Mouse (Mus musculus): Measurements from ENCODE around the gene Marcks.

- TF ChIP-seq ZC3H11A (IDR thresholded peaks at IDR 0.05; ENCODE audit: borderline replicate concordance, low read depth, low read length) (no peak), HCFC1 (IDR thresholded peaks at IDR 0.05; ENCODE audit: borderline replicate concordance, insufficient read depth, low read length) (no peak), MAFK (IDR thresholded peaks at IDR 0.05; ENCODE audit: insufficient read depth, low read depth, low read length) (no peak)
Measured at GRCm38 (mm10) chr10:37138311-37138731, 399 bp downstream of the Marcks start.

Measured in ES-E14 (cell line).